Mouse (Mus musculus) urinary bladder, postnatal 25 days (tissue): ENCODE data around the gene Cog2.

ENCODE experiments used
- DNase-seq: peaks from one replicate; pipeline ENCODE4 v3.0.0; 2022; ENCODE audit warnings: low spot score

Cog2 gene

DNA sequence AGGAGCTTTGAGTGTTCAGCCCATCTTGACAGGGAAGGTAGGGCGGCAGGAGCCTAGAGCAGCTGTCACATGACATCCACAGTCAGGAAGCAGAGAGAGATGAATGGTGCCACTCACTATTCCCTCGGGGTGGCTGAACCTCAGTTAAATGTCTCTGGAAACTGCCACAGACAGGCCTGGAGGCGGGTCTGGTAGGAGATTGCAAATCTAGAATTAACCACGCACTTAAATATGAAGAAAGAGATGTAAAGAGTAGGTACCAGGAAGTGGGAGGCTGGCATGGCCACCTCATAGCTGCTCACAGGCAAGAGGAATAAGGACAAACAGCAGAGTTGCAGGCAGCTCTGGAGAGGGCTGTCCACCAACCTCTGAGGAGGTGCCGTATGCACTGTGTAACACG is 3.4 kb upstream of the Cog2 start:
- DNase-seq: no peak

- no peak for DNase-seq
These were observed 1.4 kb downstream of the Cog2 start for GRCm38 (mm10) chr8:124521946-124522345.

- no peak for DNase-seq
These were observed 5.7 kb downstream of the Cog2 start for GRCm38 (mm10) chr8:124526261-124526660.

DNA sequence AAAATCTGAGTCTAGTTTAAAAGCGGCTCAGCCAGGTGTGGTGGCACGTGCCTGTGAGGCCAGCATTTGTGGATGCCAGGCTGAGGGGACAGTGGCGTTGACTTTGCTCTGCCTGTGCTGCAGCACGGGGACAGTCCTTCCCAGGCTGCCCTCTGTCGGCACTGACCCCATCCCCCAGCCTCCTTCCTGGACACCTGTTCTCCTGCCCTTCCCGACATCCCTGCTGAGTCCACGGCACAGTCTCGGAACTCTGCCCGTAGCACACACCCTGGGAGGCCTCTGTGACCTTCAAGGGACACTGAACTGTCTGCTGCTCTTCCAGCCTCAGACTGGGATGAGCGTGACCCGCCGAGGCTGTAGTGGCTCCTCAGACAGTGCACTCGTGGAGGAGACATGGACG is 9.5 kb downstream of the Cog2 start:
- no peak for DNase-seq

GRCm38 (mm10) chr8:124530556-124530955 is 10.0 kb downstream of the Cog2 start:
- no peak for DNase-seq

- no peak for DNase-seq
These were observed 10.4 kb downstream of the Cog2 start for GRCm38 (mm10) chr8:124530996-124531395.

DNA sequence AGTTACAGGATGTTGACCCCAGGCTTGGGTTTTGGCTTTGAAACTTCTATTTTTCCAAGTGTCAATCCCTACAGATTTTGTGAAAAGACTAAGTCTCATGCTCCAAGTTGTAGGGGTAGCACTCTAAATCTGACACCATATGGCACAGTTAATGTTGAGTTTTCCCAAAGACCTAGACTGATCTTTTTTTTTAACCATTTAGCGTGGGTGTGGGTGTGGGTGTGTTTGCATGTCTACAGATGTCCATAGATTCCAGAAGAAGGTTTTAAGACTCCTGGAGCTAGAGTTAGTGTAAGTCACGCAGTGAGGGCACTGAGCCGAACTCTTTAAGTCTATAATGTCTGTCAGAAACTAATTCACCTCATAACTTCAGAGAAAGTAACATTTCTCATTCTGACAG is 12.1 kb downstream of the Cog2 start:
- no peak for DNase-seq

DNA sequence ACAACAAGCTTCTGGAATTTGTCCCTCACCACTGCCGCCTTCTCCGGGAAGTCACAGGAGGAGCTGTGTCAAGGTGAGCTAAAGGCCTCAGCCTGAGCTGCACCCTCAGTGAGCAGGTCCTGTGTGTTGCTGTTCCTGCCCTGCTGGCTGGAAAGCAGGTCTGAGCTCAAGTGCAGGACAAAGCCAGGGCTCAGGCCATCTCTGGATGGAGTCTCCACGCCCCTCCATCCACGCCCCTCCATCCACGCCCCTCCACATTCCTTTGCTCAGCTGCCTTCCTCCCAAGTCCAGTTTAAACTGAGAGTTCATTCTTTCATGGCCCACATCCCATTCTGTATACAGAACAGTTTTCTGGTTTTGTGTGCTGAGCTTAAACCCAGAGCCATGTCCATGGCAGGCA is 14.9 kb downstream of the Cog2 start:
- DNase-seq: no peak

DNA sequence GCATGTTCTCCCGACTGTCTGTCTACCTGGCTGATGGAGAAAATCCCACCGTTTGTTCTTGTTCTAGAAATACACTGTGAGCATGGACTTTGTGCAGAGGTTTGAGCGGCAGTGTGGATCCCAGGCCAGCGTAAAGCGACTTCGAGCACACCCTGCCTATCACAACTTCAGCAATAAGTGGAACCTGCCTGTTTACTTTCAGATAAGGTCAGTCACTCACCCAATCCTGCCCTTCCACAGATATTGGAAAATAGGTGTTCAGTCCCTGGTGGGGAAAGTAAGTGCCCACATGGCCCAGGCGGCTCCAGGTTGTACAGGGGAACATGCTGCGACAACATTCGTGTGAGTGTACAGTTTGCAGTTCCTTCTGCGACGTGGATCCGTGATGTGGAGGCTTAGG is 20.3 kb downstream of the Cog2 start:
- no peak for DNase-seq

GRCm38 (mm10) chr8:124542001-124542400 is 21.4 kb downstream of the Cog2 start:
- no peak for DNase-seq

DNA sequence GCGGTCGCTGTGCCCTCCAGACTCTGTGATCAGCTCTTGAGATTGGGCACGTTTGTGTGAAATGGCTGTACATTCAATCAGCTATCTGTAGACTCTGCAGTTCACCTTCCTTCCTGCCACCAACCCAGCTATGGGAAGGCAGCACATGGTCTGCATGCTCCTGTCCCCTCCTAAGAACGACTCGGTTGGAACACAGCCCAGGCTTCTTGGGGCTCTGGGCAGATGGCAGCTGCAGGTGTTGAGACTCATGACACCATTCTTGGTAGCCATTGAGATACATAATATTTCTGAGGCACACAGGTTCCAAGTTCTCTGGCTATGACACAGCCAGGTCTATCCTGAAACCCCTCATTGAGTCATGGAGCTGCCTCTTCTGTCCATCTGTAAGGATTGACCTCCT is 22.7 kb downstream of the Cog2 start:
- no peak for DNase-seq

DNA sequence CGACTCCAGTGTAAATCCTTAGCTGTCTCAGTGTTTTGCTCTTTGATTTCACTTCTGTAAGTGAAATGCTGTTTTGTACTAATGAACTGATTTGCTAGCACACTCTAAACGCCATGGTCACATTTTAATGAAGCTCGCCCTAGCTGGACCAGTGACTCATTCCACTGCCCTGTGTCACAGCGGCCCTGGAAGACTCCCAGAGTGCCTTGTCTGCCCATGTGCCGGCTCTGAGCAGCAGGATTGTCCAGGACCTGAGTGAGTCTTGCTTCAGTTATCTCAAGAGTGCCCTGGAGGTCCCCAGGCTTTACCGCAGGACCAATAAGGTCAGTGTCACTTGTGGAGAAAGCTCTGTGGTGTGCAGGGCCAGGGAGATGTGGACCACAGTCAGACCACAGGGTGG is 25.8 kb downstream of the Cog2 start:
- DNase-seq: no peak

DNA sequence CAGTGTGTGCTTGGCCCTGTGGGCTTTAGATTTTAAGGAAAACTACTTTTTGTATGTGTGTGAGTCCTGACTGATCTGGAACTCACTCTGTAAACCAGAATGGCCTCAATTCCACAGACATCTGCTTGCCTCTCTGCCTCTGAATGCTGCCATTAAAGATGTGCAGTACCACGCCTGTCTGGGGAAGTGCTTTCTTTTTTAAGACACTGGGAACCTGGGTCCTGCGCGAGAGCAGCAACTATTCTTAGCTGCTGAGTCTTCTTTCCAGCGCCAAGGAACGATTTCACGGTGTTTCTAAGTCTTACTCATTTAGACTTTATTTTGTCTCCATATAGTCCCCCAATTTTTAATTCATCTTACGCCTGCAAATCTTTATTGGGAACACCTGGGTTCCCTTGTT is 26.2 kb downstream of the Cog2 start:
- DNase-seq: no peak

DNA sequence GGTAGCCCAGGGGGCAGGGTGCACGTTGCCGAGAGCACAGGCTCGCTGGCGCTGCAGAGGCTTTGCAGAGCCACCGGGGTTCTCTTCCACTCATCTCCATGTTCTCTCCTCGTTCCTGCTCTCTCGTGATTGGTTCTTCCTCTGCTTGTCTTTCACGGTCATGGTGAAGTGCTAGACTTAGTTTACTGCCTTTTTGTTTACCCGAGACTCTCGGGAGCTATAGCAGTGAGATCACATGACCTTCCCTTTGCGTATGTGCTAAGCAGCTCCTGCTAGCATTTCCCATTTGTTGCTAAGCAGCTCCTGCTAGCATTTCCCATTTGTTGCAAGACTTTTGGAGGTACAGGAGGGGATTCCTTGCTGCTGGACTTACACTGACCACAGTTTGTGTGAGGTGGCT is 26.7 kb downstream of the Cog2 start:
- DNase-seq: no peak

- no peak for DNase-seq
These were observed 27.6 kb downstream of the Cog2 start for GRCm38 (mm10) chr8:124548187-124548586.

GRCm38 (mm10) chr8:124551011-124551661 is 30.6 kb downstream of the Cog2 start:
- no peak for DNase-seq

DNA sequence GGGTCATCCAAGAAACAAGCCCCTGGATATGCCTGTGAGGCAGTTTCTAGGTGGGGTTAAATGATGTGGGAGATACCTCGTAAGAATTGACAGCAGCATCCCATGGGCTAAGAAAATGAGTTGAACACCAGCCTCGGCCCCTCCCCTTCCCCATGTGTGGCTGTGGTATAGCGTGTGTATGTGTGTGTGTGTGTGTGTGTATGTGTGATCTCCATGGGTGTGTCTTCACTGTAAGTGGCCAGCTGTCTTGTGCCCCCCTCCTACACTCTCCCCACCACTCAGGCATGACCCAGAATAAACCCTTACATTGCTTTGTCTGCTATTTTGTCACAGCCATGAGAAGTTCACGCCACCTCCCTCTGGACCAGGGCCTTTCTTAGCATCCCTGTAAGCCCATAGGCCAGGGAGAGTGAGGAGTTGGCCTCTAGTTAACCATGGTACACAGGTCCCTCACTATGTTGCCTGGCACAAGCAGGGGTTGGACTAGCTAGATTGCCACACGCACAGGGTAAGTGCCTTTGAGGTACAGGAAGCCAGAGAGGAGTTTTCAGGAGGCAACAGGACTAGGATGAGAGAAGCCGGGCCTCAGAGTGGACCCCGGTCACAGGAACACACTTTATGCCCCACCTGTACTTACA is 34.7 kb downstream of the Cog2 start:
- DNase-seq: no peak

- no peak for DNase-seq
These were observed 35.6 kb downstream of the Cog2 start for GRCm38 (mm10) chr8:124556164-124556563.

GRCm38 (mm10) chr8:124556658-124557057 is 36.1 kb downstream of the Cog2 start:
- DNase-seq: no peak

- no peak for DNase-seq
These were observed 36.9 kb downstream of the Cog2 start for GRCm38 (mm10) chr8:124557476-124557875.

DNA sequence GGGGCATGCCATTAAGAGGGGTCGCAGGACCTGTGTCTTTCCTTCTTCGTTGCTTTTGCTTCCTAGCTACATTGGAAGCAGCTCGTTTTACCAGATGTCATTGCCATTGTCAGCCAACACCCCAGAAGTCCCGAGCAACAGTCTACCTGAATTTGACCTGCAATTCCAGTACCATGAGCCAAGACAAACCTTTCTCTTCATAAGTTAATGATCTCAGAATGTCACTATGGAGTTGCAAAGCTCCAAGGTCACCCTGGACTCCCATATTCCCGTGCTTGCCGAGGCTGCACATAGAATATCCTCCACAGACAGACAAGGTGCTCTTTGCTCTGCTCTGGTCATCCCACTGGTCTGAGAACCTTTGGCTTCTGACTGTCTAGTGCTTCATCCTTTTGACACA is 46.6 kb downstream of the Cog2 start:
- no peak for DNase-seq

GRCm38 (mm10) chr8:124567584-124567983 is 47.0 kb downstream of the Cog2 start:
- DNase-seq: no peak

- DNase-seq: no peak
These were observed 48.5 kb downstream of the Cog2 start for GRCm38 (mm10) chr8:124569100-124569499.

DNA sequence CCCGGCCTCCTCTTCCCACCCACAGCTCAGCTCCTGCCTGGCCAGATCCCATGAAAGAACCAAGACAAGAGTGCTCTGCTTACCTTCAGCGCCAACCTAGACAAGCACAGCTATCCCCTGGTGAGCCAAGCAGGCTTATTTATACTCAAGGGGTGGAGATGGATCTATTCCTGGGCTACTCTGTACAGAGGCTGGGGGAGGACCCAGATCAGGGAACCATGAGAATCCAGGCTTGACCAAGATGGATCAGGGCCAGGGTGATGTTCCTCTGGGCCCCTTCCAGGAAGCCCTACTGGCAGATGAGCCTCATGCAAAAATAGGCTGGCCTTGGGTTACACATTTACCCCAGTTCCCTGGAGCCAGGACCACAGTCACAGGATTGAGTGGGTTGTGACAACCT is 49.0 kb downstream of the Cog2 start, which contains the start of gene Agt:
Agt (minus strand) TSS at position 114 of the 400 bp plus-strand sequence.
- DNase-seq: no peak
